Mouse (Mus musculus): ENCODE measurements at regions not wholly inside any gene's neighbourhood (a gene's known extent, or its start where the extent isn't known, plus 50 kb on each side); places are given as distances from the start of the nearest gene placed in this dataset.
"Not testable (repeated sequence)": the region's sequence is repeated elsewhere in the genome, so short reads cannot be mapped to it uniquely, and the experiment has no call there.

DNA sequence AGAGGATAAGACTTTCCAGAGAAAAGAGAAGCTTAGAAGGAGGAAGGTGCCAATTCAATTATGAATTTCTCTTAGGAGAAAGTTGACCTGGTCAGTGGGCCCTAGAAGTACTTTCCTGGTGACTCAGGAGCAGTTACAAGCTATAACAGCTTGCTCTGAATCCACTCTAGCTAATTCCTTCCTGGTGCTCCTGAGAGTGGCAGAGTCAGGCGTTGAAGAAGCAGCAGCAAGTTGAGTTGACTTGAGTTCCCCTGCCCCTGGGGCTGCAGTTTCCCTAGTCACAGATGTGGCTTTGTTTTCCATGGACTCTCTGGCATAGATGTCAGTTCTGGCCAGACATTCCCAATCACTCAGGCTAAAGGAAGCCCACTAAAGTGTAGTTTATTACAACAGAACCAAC is 85.9 kb downstream of the Osr1 start:
- peak; percentile 9 for DNase-seq (ENCODE audit: low spot score)

GRCm38 (mm10) chr12:9656324-9656723 is 86.4 kb downstream of the Osr1 start:
- DNase-seq (ENCODE audit: low spot score): peak; percentile 36

- DNase-seq (ENCODE audit: low spot score): peak; percentile 18
Measured at GRCm38 (mm10) chr12:9657199-9657766, 87.4 kb downstream of the Osr1 start.

- DNase-seq (ENCODE audit: low spot score): peak; percentile 2
Measured at GRCm38 (mm10) chr12:9657793-9658192, 87.9 kb downstream of the Osr1 start.

DNA sequence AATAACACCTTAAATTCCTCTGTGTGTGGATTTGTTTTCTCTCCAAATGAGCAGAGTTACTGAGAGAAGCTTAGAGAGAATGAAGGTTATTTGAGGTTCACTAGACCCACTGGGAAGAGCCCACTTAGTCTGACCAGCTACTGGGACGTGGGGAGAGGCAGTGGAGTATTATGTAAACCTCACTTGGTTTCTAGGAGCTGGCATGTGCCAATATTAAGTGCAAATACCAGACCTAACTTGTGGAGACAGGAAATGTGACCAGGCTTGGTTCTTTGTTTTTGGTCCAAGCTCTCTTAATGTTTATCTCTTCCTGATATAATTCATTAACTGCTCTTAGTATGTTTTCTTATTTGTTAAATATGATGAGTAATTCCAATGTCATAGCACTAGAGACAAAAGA is 90.4 kb downstream of the Osr1 start:
- no peak for DNase-seq (ENCODE audit: low spot score)

- DNase-seq (ENCODE audit: low spot score): no peak
Measured at GRCm38 (mm10) chr12:9688776-9689175, 118.9 kb downstream of the Osr1 start.

- DNase-seq (ENCODE audit: low spot score): no peak
Measured at GRCm38 (mm10) chr12:9689541-9689940, 119.6 kb downstream of the Osr1 start.

- DNase-seq (ENCODE audit: low spot score): no peak
Measured at GRCm38 (mm10) chr12:9732921-9733320, 163.0 kb downstream of the Osr1 start.

GRCm38 (mm10) chr12:9744709-9745395 is 174.9 kb downstream of the Osr1 start:
- no peak for DNase-seq (ENCODE audit: low spot score)

- no peak for DNase-seq (ENCODE audit: low spot score)
Measured at GRCm38 (mm10) chr12:9751261-9752078, 181.6 kb downstream of the Osr1 start.

DNA sequence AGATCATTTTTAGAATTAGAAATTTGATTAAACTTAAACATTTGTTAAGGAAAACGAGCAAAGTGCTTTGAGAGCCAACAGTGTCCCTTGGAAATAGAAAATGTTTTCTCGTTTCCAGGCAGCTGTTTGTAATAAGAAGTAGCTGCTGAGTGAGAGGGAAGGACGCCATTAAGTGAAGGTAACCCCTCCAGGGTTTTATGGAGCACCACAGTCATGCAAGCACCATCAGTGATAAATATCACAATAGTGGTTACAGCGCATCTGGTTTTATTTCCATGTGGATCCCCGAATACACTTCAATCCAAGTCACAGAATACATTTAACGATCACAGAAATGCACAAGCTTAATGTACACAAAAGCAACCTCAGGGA is 182.1 kb downstream of the Osr1 start:
- DNase-seq (ENCODE audit: low spot score): peak; percentile 14

DNA sequence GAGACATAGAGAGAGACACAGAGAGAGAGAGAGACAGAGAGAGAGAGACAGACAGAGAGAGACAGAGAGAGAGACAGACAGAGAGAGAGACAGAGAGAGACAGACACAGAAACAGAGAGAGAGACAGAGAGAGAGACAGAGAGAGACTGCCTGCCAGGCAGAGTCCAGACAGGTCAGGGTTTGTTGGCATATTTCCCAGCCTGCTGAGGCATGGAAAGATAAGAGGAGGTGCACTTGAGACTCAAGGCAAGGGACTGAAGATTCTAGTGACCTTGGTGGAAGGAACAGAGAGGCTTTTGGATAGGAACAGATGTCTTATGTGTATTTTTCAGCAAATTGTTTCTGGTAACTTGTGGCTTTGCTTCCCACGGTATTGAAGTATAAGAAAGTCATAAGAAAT is 186.5 kb downstream of the Osr1 start:
- DNase-seq (ENCODE audit: low spot score): no peak

DNA sequence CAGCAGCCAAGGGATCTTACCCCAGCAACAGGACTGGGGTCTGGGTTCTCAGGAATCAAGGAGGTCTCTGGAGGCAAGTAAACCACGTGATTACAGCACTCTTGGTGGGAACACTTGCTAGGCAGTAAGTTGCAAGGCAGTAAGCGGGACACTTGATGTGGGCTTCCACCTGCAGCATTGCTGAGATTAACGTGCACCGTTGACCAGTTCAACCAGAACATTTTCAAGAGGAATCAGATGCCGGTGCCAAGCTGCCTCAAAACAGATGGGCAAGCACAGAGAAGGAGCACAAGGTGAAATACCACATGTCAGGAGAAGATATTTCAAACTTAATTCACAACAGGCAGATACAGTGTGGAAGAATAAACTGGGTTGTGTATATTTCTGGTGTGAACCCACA is 190.9 kb downstream of the Osr1 start:
- DNase-seq (ENCODE audit: low spot score): no peak

- DNase-seq (ENCODE audit: low spot score): not testable (repeated sequence)
Measured at GRCm38 (mm10) chr12:9762291-9762811, 192.4 kb downstream of the Osr1 start.

GRCm38 (mm10) chr12:9762842-9763241 is 192.9 kb downstream of the Osr1 start:
- no peak for DNase-seq (ENCODE audit: low spot score)

DNA sequence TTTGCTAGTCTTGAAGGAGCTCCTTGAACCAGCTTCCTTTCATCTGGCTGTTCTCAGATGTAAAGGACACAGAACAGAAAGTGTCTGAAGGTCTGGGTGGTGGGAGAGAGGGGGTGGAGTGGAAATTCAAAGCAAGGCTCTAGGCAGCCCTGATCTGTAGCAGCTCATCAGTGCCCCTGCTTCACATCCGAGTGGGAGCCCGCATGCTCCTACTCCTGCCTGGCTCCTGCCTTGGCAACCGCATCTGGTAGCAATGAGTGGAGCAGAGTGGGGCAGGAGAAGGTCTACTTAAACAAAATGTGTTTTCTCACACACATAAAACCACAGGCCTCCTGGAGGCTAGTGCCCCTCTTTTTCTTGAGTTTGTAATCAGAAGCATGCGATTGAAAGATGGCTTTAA is 201.0 kb downstream of the Osr1 start:
- no peak for DNase-seq (ENCODE audit: low spot score)

GRCm38 (mm10) chr12:9772875-9773274 is 203.0 kb downstream of the Osr1 start:
- no peak for DNase-seq (ENCODE audit: low spot score)

- no peak for DNase-seq (ENCODE audit: low spot score)
Measured at GRCm38 (mm10) chr12:9802284-9802683, 232.4 kb downstream of the Osr1 start.

DNA sequence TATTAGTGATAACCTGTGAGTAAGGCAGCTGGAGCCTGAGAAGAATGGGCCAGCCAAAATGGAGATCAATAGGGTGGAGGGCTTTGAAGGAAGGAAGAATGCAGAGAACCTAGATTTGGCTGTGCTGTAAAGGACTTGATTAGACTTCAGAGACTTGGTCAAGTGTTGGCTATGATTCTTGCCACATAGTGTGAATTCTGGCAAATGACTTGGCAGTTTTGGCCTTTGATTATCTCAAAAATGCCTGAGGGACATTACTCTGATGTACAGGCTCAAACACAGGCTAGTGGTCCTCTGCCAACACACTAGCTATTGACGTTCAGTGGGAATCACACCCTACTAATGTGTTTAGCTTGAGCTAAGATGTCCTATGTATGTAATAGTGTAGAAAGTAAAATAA is 237.5 kb downstream of the Osr1 start:
- no peak for DNase-seq (ENCODE audit: low spot score)

DNA sequence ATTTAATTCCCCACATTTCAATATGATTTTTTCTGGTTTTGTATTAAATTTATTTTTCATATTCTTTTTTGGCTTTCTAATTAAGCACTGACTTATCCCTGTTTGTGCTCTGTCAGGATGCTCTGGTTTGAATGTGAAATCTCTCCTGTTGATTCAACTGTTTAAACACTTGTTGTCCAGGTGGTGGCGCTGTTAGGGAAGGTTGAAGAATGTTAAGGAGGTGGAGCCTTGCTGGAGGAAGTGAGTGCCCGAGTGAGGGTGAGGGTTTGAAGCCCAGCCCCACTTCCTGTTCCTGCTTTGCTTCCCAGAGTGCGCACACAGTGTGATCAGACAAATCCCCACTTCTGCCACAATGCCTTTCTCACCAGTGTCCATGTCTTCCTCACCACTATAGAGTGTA is 263.4 kb downstream of the Osr1 start:
- peak; percentile 27 for DNase-seq (ENCODE audit: low spot score)

DNA sequence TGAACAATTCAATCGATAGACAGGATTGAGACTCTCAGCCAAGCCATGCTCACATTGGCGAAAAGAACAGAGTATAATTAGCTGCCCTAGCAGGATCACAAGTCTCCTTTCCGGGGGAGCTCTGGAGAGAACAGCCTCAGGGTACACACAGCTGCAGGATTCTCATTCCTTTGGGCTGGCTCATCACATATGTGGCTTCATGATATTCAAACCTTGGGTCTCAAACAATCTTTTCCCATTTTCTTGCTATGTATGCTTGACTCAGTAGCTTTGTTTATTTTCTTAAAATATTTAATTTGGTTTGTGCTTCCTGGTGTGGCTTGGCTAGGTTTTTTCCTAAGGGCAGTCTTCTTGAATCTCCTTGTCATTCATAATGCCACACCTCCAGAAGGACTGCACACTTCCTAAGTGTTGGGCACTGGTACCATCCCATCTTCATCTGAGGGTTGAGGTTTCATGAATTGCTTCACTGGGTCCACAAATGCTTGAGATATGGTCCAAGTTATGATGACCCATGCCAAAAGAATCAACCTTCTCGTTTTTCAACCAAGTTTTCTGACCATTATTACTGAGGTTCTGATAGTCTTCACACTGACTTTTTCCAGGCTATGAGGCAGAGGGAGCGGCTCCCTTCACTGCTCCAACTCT is 269.4 kb downstream of the Osr1 start:
- no peak for DNase-seq (ENCODE audit: low spot score)

- no peak for DNase-seq (ENCODE audit: low spot score)
Measured at GRCm38 (mm10) chr12:9839949-9840348, 270.0 kb downstream of the Osr1 start.

- DNase-seq (ENCODE audit: low spot score): no peak
Measured at GRCm38 (mm10) chr12:9847034-9847433, 277.1 kb downstream of the Osr1 start.
